Mouse (Mus musculus): ENCODE measurements around the gene Tubgcp6. TPM values are rescaled to one million over a fixed set of nuclear protein-coding genes. Genes with fewer than 3 reads are reported as not detected.

Gene Tubgcp6
- total RNA-seq, 2 experiments from 2014 or later, result 31.4 to 34.6 TPM

DNA sequence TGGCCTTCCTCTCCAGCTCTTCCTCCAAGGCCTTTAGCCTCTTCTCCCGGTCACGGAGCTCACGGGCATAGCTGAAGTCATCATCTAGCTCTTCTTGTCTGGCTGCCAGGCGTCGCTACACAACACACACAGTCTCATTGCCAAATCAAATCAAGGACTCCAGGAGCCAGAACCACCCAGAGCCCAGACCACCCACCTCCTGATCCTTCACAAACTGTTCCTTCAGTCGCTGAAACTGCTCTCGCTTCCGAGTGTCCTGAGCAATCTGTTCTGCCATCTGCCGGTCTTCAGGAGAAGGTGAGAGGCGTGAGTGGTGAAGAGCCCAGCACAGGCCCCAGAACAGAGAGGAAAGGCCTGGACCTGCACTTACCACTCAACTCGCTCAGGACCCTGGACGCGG lies 16.8 kb downstream of the Tubgcp6 start:
- DNase-seq (ENCODE audit: low spot score in 2 of 2), result peak; percentile 65 to 81

DNA sequence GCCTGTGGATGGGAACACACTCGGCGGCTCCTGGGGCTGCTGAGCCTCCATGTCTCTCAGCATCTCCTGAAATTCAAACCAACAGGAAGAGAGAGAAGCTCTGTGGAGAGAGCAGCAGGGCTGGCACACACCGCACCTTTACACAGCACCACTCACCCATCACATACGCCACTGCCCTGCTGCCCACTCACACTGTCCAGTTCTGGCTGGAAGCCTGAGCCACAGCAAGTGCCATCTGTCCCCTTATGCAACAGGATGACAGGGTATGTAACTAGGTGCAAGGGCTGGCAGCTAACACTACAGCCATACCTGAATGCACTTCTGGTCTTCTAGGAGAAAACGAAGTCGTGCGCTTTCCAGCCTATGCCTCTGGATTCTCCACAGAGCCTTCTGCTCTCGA lies 18.5 kb downstream of the Tubgcp6 start:
- peak; percentile 61 to 84 for DNase-seq (ENCODE audit: low spot score in 2 of 2)

DNA sequence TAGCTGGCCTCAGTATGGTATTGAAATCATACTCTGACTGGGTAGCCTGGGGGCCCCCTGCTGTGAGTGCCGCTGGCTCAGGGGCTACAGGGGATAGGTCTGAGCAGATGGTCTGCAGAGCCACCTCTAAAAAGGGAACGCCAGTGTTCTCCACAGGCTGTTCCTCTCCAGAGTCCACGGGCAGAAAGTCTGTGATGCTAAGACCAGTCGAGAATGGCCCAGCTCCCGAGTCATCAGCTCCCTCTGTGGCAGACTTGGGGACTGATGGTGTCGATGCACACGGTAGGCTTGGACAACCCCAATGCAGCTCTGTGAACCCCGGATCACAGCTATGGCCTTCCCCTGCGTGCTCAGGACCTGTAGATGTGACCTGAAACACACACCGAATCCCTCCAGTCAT lies 19.0 kb downstream of the Tubgcp6 start:
- no peak for DNase-seq (ENCODE audit: low spot score in 2 of 2)

DNA sequence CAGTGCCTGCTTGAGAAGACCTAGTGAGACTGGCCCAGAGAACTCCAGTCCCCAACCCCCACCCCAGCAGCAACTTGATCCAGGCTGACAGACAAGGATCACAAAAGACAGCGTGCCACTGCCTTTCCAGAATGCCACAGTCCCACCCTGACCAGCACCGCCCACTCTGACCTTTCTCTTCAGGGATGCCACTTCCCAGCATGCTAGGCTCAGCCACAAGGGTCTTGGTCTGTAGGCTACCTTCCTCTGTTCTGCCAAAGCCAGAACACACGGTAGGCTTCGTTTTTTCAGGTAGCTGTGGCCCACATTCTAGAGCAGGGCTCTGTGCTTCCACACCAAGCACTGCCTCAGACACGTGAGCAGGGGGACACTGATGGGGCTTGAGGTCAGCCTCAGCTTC lies 20.3 kb downstream of the Tubgcp6 start:
- DNase-seq (ENCODE audit: low spot score in 2 of 2), result no peak

DNA sequence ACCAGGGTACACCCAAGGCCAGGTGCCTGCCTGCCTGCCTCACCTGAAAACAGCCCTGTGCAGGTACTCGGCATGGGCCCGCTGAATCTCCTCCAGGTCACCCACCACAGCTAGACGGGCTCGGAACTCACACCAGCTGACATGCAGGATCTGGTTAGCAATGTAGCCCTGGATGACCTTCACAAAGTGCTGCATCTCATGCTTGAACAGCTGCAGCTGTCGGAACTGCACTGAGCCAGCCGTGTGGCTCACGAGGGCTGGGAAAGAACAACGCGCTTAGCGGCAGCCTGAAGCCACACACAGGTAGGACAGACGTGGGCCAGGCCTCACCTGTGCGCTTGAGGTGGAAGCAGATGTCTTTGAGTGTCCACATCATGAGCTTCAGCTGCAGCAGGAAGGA lies 22.1 kb downstream of the Tubgcp6 start:
- no peak for DNase-seq (ENCODE audit: low spot score in 2 of 2)

DNA sequence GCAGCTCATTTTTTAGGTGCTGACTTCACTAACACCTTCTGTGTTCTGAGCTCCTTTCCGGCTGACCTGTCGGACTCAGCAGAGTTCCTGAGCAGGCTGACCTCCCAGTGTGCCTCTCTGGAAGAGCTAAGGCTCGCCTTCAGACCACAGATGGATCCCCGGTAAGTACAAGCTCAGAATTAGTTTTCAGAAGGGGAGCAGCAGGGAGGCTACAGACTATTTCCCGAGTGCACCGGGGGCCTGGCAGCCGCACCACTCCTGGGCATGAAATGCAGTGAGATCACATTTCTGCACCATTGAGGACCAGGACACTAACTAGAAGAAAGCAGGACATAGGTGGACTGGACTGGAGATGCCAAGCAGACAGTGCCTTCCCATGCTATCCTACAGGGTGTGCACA lies 24.3 kb downstream of the Tubgcp6 start:
- no peak for DNase-seq (ENCODE audit: low spot score in 2 of 2)

DNA sequence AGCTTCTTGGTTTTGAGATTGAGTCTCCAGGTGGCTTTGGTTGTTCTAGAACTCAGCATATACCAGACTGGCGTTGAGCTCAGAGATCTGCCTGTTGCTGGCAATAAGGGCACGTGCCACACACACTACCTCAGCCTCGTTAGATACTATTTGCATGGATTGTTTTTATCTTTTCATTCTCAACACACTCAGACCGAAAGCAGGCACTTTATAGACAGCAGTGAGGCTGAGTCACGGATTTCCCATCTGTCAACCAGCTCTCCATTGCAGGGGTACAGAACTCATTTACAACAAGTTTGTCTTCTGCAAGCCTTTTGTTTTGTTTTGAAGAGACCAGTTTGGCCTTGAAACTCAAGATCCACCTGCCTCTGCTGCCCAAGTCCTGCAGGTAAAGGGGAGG lies 25.5 kb downstream of the Tubgcp6 start:
- no peak for DNase-seq (ENCODE audit: low spot score in 2 of 2)

DNA sequence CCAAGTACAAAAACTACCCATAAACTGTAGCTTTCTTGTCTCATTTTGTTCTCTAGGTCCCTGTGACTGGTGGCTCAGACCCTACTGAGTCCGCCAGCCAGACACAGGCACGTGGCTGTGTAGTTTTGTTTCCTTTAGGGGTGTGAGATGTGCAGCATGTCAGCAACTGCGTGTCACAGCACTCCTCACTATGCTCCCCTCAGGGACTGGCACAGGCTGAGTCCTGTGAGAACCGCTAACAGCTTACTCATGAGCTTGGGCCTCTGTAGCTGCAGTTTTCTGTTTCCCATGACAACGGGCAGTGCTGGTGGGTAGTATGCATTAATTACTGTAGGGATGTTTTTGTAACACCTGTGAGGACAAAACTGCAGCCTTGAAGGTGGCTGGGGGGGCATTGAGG lies 30.7 kb downstream of the Tubgcp6 start:
- no peak for DNase-seq (ENCODE audit: low spot score in 2 of 2)

DNA sequence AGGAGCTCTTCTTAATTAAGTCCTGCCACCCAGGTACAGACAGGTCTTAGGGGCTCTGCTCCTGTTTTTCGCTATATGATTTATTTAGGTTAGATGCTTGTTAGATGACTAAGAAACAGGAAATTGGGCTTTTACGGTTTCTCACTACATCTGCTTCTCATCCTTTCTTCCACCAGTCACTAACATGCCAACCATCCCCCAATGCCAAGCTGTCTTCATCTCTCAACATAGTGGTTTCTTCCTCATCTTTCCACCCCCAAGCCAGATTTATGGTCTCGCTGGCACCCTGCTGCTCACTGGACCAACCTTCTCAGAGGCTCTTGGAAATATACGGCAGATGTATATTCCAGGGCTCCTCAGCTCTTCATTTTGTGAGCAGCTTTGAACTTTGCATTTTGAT lies 32.2 kb downstream of the Tubgcp6 start:
- no peak for DNase-seq (ENCODE audit: low spot score in 2 of 2)

DNA sequence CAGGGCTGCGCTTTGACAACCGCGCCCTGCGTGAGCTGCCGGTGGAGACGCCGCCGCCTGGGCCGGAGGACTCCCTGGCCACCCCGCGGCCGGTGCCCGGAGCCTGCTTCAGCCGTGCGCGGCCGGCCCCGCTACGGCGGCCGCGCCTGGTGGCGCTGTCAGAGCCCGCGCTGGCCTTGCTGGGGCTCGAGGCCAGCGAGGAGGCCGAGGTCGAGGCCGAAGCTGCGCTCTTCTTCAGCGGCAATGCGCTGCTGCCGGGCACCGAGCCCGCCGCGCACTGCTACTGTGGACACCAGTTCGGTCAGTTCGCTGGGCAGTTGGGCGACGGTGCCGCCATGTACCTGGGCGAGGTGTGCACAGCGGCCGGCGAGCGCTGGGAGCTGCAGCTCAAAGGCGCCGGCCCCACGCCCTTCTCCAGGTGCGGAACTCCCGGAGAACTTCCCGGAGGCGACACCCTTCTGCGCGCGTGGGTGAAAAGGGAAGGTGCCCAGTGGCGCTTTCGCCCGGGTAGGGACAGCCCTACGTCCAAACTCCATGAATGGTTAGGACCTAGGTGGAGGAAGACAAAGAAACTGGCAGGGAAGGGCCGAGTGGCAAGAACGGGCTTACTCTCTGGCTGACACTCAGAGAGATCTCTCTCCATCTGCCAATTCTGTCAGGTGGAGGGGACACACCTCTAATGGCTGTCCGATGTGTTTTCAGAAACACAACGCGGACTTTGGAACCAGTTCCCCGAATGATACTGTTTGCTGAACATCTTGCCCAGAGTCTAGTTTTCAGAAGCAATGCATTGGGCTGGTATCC lies 33.5 kb downstream of the Tubgcp6 start:
- DNase-seq (ENCODE audit: low spot score in 2 of 2), result no peak

DNA sequence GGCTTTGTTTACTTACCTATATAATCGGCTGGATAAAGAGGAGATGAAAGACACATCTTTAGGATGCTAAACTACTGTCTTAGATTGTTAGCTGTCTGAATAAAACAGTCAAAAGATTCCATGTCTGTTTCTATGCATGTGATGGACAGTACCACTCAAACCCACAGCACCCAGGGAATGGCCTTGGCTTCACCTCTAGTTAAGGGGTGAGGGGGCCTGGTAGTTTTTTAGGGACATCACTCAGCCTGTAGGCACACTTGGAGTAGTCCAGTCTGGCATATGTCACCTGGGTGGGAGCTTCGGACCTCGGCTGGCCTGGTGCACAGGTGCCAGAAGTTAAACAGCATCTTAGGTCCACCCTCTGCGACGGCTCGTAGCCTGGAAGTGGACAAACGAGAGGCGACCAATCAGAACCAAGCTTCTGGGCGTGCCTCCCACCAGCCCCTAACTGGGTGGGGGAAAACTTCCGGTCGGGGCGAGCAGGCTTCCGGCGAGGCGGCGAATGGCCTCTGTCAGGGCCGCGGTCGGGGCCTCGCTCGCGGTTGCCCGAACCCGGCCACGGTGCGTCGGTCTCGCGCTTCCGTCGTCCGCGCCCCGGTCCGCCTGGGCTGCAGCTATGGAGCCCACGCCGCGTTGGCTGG lies 34.2 kb downstream of the Tubgcp6 start, which contains the start of gene Selenoo:
Gene Selenoo, plus strand, starts transcription at position 478 of the 641 bp plus-strand sequence.
- DNase-seq (ENCODE audit: low spot score in 2 of 2), result peak; percentile 89 to 93

DNA sequence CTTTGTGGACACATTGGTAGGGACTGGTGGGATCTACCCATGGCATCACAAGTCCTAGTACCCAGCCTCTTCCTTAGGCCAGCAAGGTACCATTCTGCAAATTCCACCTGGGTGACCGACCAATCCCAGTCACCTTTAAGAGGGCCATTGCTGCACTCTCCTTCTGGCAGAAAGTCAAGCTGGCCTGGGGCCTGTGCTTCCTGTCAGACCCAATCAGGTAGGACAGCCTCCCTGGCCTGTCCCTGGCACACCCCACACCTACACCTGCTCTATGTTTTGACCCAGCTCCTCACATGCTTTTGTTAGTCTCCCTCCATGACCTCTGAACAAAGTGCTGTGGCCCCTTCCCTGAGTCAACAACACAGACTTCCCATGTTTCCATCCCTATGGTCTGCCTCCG lies 38.1 kb downstream of the Tubgcp6 start:
- DNase-seq (ENCODE audit: low spot score in 2 of 2), result no peak

DNA sequence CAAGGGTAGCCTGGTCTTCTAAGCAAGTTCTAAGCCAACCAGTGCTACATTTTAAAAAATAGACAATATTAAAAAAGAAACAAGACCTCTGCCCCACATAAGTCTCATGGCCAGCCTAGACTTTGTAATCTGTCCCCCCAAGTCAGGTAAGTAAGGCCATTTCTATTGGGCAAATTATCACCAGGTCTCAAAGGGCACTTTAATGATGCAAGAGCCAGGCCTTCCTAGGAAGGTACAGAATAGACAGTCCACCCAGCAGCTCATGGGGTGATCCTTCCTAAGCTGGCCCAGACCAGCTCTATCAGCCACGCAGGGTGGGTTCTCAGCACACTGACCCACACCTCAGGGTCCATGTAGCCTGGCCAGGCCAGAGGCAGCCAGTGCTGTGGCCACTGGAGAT lies 39.0 kb downstream of the Tubgcp6 start:
- DNase-seq (ENCODE audit: low spot score in 2 of 2), result no peak

DNA sequence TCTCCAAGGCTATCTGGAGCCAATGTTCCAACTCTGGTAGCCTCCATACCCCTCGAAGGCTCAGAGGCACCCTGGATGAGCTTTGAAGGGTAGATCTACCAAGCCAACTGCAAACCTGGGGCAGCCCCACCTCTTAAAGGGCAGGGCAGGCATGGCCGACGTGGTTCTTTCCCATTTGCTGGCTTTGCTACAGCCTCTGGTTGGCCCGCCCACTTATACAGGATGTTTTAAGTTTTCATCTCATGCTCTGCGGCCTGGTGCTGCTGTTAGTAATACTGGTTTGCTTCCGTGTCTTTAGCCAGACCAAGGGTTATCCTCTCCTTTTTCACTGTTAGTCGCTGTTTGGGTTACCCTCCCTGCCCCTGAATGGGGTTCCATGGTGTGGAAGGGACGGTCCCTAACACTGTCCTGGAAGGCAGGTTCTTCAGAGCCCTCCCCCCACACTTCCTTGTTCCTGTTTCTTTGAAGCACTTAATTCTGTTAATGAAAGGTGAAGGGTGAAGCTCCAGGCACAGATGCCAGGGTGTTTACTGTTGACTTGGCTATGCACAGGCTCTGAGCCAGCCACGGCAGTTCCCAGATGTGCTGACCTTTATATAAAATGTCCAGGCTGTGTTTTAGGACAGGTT lies 44.6 kb downstream of the Tubgcp6 start:
- no peak for DNase-seq (ENCODE audit: low spot score in 2 of 2)

DNA sequence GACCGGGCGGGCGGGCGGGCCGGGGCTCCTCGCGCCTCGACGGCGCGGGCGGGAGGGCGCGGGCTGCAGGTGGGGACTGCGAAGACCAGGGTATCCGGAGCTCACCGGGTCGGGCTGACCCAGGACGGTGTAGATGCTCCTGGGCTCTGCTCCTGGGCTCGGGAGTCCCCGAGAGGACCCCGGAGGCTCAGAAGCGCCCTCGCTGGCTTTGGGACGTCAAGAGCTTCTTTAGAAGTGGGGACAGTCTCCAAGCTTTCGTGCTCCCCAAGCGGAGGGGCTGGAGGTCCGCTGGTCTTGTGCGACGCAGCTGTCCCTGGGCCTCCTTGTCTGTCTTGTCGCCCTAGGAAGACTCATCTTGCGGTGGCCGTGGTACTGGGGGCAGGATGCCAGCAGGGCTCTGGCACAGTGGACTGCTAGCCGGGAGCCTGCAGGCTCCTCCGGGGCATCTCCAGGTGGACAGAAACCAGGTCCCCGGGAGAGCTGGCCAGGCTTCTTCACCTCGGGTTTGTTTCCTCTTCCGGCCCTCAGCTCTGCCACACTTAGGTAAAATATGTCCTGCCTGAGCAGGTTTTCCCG lies 46.7 kb downstream of the Tubgcp6 start:
- peak in 1 of 2 experiments; percentile 37 for DNase-seq (ENCODE audit: low spot score in 2 of 2)

DNA sequence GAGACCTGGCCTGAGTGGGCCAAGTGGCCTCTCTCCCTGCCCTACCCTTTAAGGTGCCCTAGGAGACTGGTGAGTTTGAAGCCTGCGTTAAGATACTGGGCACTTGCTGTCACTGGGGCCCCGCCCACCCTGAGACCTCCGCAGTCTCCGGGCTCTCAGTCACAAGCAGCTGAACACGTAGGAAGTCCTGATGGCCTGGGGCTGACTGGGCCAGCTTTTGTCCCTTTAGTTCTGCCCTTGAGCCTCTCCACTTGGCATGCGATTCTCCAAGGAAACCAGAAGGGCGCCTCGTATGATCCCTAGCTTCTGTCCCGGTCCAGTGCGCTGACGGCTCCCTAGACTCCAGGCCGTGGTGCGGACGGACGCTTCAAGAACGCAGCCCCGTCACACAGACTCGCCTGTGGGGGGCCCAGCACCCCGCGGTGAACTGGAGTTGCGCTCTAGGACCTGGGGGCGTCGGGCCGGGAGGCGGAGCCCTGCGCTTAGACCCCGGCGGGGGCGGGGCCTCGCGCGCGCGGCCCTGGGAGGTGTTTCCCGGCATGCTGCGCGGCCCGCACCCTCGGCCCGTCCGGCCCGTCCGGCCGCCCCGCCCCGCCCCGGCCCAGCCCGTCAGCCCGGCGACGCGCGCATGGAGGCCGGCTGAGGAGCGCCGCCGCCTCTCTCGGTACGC lies 47.3 kb downstream of the Tubgcp6 start:
- peak; percentile 76 to 88 for DNase-seq (ENCODE audit: low spot score in 2 of 2)

DNA sequence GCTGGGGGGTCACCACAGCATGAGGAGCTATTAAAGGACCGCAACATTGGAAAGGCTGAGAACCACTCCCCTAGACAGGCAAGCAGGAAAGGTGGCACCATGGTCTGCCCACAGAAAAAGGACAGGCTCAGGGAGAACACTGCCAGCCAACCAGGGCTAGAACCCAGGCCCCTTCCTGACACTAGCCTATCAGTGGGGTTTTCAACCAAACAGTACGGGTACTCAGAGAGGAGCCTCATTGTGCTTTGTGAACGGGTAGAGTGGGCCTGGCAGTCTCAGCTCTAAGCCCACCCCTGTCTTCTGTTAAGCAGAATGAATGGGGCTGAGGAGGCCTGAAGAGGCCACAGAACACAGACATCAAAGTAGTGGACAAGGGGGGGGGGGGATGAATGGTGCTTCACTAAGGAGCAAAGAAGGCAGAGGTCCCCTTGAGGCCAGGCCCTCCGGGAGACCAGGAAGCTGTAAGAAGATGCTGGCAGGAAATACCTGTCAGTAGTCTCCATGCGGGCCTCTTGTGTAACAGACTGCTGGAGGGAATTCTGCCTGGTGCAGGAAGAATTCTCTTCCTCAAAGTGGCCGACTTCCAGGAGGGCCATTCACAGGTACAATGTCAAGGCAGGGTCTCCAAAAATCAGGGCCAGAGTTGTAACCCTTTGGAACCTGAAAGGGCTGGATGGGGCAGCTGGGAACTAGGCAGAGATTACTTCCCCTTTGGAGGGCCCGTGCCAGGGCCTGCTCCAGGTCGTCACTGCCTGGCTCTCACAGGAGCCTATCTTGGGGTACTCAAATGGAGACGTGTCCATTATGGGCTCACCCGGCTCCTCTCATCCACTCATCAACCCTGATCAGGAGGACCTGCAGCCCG lies 48.1 kb downstream of the Tubgcp6 start, which contains the start of gene Trabd:
Gene Trabd, plus strand, starts transcription at position 512 of the 865 bp plus-strand sequence.
- DNase-seq (ENCODE audit: low spot score in 2 of 2), result no peak

DNA sequence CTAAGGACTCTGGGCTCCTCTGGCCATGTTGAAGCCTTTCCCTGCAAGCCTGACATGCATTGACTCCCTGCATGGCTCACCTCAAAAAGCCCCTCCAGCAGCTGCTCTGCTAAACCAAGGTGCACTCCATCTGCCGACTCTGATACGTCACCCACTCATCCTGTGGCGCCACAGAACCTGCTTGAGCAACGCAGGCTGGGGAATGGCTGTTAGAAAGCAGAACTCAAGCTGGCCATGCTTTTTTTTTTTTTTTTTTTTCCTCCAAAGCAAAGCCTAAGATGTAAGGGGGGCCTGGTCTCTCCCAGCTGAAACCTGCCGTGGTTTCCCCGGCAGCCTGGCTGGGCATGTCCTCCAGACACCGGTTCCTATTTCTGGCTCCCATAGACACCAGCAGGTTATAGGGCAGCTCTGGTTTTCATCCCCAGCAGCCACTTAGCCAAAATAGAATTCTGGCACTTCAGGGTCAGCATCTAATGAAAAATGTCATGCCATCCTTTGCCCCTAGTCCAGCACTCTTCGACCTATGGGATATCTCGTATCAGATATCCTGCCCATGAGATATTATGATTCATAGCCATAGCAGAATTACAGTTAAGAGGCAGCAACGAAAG lies 48.8 kb downstream of the Tubgcp6 start:
- no peak for DNase-seq (ENCODE audit: low spot score in 2 of 2)

DNA sequence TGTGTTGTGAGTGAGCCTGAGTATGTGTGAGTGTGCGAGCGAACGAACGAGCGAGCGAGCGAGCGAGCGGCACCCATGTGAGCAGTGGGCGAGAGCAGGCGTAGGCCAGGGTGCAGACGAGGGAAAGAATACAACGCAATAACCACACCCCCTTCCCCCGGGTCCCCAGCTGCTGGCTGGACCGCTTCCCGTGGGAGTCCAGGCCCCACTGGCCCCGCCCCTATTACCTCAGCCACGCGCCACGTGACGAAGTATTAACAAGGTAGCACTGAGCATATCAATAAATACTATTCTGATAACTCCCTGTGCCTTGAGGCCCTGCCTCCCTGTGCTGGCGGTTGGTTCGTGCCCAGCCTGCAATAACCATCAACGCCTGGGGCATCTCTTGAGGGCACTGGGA lies 52.3 kb downstream of the Tubgcp6 start:
- no peak for DNase-seq (ENCODE audit: low spot score in 2 of 2)

DNA sequence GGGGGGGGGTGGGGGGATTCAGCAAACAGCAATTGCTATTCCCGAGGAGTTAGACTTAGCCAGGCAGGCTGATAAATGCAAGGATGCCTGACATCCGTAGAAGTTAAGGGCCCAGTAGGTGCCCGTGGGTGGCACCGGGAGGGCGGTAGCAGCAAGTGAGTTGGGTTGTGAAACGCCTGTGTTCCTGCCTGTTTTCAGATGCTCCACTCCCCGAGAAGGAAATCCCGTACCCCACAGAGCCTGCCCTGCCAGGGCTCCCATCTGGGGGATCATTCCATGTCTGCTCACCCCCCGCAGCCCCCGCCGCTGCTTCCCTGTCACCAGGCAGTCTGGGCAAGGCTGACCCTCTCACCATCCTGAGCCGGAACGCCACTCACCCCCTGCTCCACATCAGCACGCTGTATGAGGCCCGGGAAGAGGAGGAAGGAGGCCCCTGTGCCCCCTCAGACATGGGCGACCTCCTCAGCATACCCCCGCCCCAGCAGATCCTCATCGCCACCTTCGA lies 53.5 kb downstream of the Tubgcp6 start:
- no peak for DNase-seq (ENCODE audit: low spot score in 2 of 2)

Measured in left cerebral cortex, adult 18-20 months (tissue).